Mouse (Mus musculus) limb, embryonic 15.5 days (tissue): ENCODE data around the gene Cdyl. TPM values are rescaled to one million over a fixed set of nuclear protein-coding genes. Genes with fewer than 3 reads are reported as not detected.

ENCODE experiments used
- ATAC-seq: fragments of 200-750 bp; cut with Nextera tagmentation; 2 replicates; pipeline ENCODE4 v1.8.0; 2017; ENCODE audit warnings: low read depth, moderate TSS enrichment; ENCODE audit not compliant: insufficient number of reproducible peaks, low FRiP score, low TSS enrichment
- H3K27ac ChIP-seq: fragments of 300-500 bp; sonication (generic); 2 replicates; pipeline ENCODE4 v1.5.1; 2015; ENCODE audit warnings: moderate library complexity, mild to moderate bottlenecking, inconsistent platforms
- H3K27me3 ChIP-seq: fragments of 300-500 bp; sonication (generic); 2 replicates; pipeline ENCODE4 v1.6.1; 2015; ENCODE audit warnings: inconsistent platforms
- H3K36me3 ChIP-seq: fragments of 300-500 bp; sonication (generic); 2 replicates; pipeline ENCODE4 v1.6.1; 2015; ENCODE audit warnings: inconsistent platforms
- H3K4me1 ChIP-seq: fragments of 300-500 bp; sonication (generic); 2 replicates; pipeline ENCODE4 v1.6.1; 2015; ENCODE audit warnings: inconsistent platforms
- H3K4me2 ChIP-seq: fragments of 300-500 bp; sonication (generic); 2 replicates; pipeline ENCODE4 v1.6.1; 2015; ENCODE audit warnings: mild to moderate bottlenecking, inconsistent platforms
- H3K4me3 ChIP-seq: fragments of 300-500 bp; sonication (generic); 2 replicates; pipeline ENCODE4 v1.5.1; 2015; ENCODE audit warnings: mild to moderate bottlenecking, inconsistent platforms
- H3K9ac ChIP-seq: fragments of 300-500 bp; sonication (generic); 2 replicates; pipeline ENCODE4 v1.6.1; 2015; ENCODE audit warnings: inconsistent platforms
- H3K9me3 ChIP-seq: fragments of 300-500 bp; sonication (generic); 2 replicates; pipeline ENCODE4 v1.6.1; 2016; ENCODE audit warnings: inconsistent platforms
- WGBS: fragments of 180-500 bp; shearing (Covaris S2); methylation state at CpG from one replicate; pipeline ENCODE4 v1.1.7; 2015; 5-methylcytosine and 5-hydroxymethylcytosine counted together
- polyA plus RNA-seq: library from polyadenylated mRNA; unstranded; fragments of >200 nt; fragmentation: Nextera tagmentation; extraction: Ambion mirVana; gene quantifications from 2 replicates; pipeline ENCODE4 v1.2.1, GENCODE M21; 2015

Gene Cdyl
- polyA plus RNA-seq, 1 experiment from 2014 or later, result 16.6 TPM

DNA sequence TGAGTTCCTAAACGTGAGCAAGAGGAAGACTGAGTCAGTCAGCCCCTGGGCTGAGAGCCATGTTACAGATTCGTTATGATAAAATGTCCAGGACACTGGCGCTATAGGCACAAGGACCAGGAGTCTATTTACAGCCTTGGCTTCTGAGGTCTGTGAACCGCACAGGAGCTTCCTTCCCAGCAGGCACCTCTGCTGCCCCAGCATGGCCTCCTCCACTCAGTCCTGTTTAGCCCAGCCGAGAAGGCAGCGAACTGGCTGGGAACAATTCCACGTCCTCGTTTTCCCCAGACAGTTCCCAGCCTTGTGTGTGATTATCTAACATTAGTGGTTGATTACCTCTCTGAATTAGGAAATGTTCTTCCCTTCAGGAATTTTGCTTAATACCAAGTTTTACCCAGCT lies 201.3 kb downstream of the Cdyl start:
- no peak overlapping the region for H3K4me2 ChIP-seq
- H3K9me3 ChIP-seq, result no peaks in the 10 kb centered on the region
- peaks cover 46% of the 10 kb centered on the region for H3K36me3 ChIP-seq
- no peak for ATAC-seq
- no peaks in the 10 kb centered on the region for H3K4me1 ChIP-seq
- H3K27me3 ChIP-seq, result no peaks in the 10 kb centered on the region
- 60% methylated on average over 8 of the region's 8 CpGs for WGBS
- H3K27ac ChIP-seq, result no peak overlapping the region
- no peak overlapping the region for H3K9ac ChIP-seq
- H3K4me3 ChIP-seq, result no peak overlapping the region

- 88% methylated on average over 8 of the region's 8 CpGs for WGBS
- ATAC-seq, result no peak
- no peaks in the 10 kb centered on the region for H3K27me3 ChIP-seq
- no peak overlapping the region for H3K9ac ChIP-seq
- H3K4me2 ChIP-seq, result no peak overlapping the region
- peaks cover 19% of the 10 kb centered on the region; the same call in 1 of the 2 replicates for H3K36me3 ChIP-seq
- H3K4me3 ChIP-seq, result no peak overlapping the region
- no peaks in the 10 kb centered on the region for H3K4me1 ChIP-seq
- no peaks in the 10 kb centered on the region for H3K9me3 ChIP-seq
- no peak overlapping the region for H3K27ac ChIP-seq
Observed at GRCm38 (mm10) chr13:35870659-35871058, 211.0 kb downstream of the Cdyl start.

GRCm38 (mm10) chr13:35871107-35871506 lies 211.5 kb downstream of the Cdyl start:
- H3K27ac ChIP-seq, result no peak overlapping the region
- no peak overlapping the region for H3K9ac ChIP-seq
- H3K9me3 ChIP-seq, result no peaks in the 10 kb centered on the region
- H3K4me1 ChIP-seq, result no peaks in the 10 kb centered on the region
- peaks cover 14% of the 10 kb centered on the region; the same call in 1 of the 2 replicates for H3K36me3 ChIP-seq
- ATAC-seq, result no peak
- WGBS, result 55% methylated on average over 3 of the region's 3 CpGs
- no peak overlapping the region for H3K4me3 ChIP-seq
- no peak overlapping the region for H3K4me2 ChIP-seq
- H3K27me3 ChIP-seq, result no peaks in the 10 kb centered on the region

DNA sequence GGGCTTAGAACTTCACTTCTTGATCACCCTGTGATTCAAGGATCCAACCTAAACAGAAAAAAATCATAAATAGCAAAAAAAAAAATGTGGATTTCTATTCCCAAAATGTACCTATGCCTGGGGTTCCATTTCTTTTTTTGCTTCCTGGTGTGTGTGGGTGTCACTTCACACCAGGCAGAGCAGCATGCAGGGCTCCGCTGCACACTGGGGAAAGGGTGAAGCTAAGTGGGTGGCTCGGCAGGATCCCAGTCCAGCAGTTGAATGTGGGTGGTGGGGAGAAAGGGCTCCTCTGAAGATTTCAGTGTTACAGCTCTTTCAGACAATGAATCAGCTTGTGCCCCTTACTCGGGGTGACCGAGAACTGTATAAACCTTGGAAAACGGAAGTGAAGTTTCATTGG lies 215.8 kb downstream of the Cdyl start:
- Histone ChIP-seq H3K4me2 (no peak overlapping the region), H3K9ac (no peak overlapping the region), H3K27ac (no peak overlapping the region), H3K4me1 (peaks cover 3% of the 10 kb centered on the region), H3K9me3 (no peaks in the 10 kb centered on the region), H3K4me3 (no peak overlapping the region), H3K36me3 (0 out of 2 replicates have a peak, but pooled peaks cover 6% of the 10 kb centered on the region), H3K27me3 (no peaks in the 10 kb centered on the region)
- WGBS, result 84% methylated on average over 5 of the region's 5 CpGs
- ATAC-seq, result no peak

- WGBS, result 25% methylated on average over 1 of the region's 1 CpGs
- Histone ChIP-seq H3K36me3 (0 out of 2 replicates have a peak, but pooled peaks cover 3% of the 10 kb centered on the region), H3K4me1 (peaks cover 3% of the 10 kb centered on the region), H3K9me3 (no peaks in the 10 kb centered on the region), H3K9ac (no peak overlapping the region), H3K4me3 (no peak overlapping the region), H3K4me2 (no peak overlapping the region), H3K27me3 (no peaks in the 10 kb centered on the region), H3K27ac (peak overlapping the region; percentile 59)
- 0 out of 2 replicates have a peak, but pooled peaks have one; percentile 32 for ATAC-seq
Observed at GRCm38 (mm10) chr13:35878282-35878681, 218.6 kb downstream of the Cdyl start.

DNA sequence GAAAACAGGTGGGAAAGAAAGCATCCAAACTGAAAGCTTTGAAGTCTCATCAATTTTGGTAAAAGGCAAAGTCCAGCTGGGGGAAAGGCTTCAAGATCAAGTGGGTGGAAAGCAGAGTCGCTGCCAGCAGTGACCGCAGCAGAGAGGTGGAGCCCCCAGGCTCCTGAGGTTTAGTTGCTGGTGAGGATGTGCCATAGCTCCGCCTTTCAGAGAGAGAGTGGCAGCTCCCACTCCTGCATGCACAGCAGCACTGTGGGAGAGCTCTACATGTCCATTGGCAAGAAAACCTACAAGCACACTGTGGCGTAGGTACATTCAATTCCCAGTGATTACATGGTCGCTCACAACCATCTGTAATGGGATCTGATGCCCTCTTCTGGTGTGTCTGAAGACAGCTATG lies 219.4 kb downstream of the Cdyl start:
- H3K4me1 ChIP-seq, result peaks cover 3% of the 10 kb centered on the region
- 53% methylated on average over 5 of the region's 5 CpGs for WGBS
- 0 out of 2 replicates have a peak, but pooled peaks cover 3% of the 10 kb centered on the region for H3K36me3 ChIP-seq
- no peak overlapping the region for H3K27ac ChIP-seq
- no peaks in the 10 kb centered on the region for H3K9me3 ChIP-seq
- no peak overlapping the region for H3K4me3 ChIP-seq
- no peak for ATAC-seq
- H3K9ac ChIP-seq, result no peak overlapping the region
- H3K27me3 ChIP-seq, result no peaks in the 10 kb centered on the region
- H3K4me2 ChIP-seq, result no peak overlapping the region

DNA sequence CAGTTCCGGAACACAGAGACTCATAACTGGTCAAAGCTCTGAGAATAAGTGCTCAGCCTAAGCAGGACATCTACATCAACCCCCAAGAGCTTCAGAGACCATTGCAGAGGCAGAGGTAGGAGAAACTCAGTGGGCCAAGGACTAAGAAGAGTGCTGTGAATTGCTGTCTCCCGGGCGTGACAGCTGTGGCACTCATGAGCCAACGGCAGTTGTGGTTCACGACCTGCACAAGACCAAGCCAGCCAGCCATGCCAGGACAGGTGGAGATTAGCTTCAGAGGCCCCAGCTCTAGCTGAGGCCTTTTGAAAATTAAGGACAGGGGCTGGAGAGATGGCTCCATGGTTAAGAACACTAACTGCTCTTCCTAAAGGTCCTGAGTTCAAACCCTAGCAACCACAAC lies 219.9 kb downstream of the Cdyl start:
- 84% methylated on average over 5 of the region's 5 CpGs for WGBS
- no peak for ATAC-seq

GRCm38 (mm10) chr13:35880555-35881046 lies 221.0 kb downstream of the Cdyl start:
- WGBS, result 70% methylated on average over 6 of the region's 6 CpGs
- Histone ChIP-seq H3K36me3 (no peaks in the 10 kb centered on the region), H3K9ac (no peak overlapping the region), H3K9me3 (no peaks in the 10 kb centered on the region), H3K27me3 (no peaks in the 10 kb centered on the region), H3K27ac (no peak overlapping the region), H3K4me2 (no peak overlapping the region), H3K4me1 (peaks cover 11% of the 10 kb centered on the region), H3K4me3 (no peak overlapping the region)
- no peak for ATAC-seq

More for the DNA sequence above, 219.9 kb downstream of the Cdyl start:
- Histone ChIP-seq H3K27me3 (no peaks in the 10 kb centered on the region), H3K9me3 (no peaks in the 10 kb centered on the region), H3K27ac (no peak overlapping the region), H3K4me3 (no peak overlapping the region), H3K4me2 (no peak overlapping the region), H3K9ac (no peak overlapping the region), H3K4me1 (peaks cover 6% of the 10 kb centered on the region), H3K36me3 (0 out of 2 replicates have a peak, but pooled peaks cover under 1% of the 10 kb centered on the region)

- no peak for ATAC-seq
Observed at GRCm38 (mm10) chr13:35886121-35886725, 226.6 kb downstream of the Cdyl start.

GRCm38 (mm10) chr13:35892866-35893265 lies 233.2 kb downstream of the Cdyl start:
- Histone ChIP-seq H3K36me3 (peaks cover 16% of the 10 kb centered on the region), H3K27me3 (no peaks in the 10 kb centered on the region), H3K4me1 (no peaks in the 10 kb centered on the region), H3K27ac (no peak overlapping the region), H3K4me2 (no peak overlapping the region), H3K4me3 (no peak overlapping the region), H3K9me3 (no peaks in the 10 kb centered on the region), H3K9ac (no peak overlapping the region)
- ATAC-seq, result no peak
- WGBS, result 71% methylated on average over 3 of the region's 3 CpGs

More at GRCm38 (mm10) chr13:35886121-35886725, 226.6 kb downstream of the Cdyl start:
- no peaks in the 10 kb centered on the region for H3K9me3 ChIP-seq
- no peak overlapping the region for H3K4me2 ChIP-seq
- no peak overlapping the region for H3K4me3 ChIP-seq
- H3K27me3 ChIP-seq, result no peaks in the 10 kb centered on the region
- no peak overlapping the region for H3K9ac ChIP-seq
- WGBS, result 26% methylated on average over 15 of the region's 15 CpGs
- no peak overlapping the region for H3K27ac ChIP-seq
- H3K36me3 ChIP-seq, result no peaks in the 10 kb centered on the region
- H3K4me1 ChIP-seq, result peaks cover 14% of the 10 kb centered on the region

GRCm38 (mm10) chr13:35905378-35905777 lies 245.7 kb downstream of the Cdyl start:
- Histone ChIP-seq H3K4me2 (peak overlapping the region; percentile 65), H3K9me3 (no peaks in the 10 kb centered on the region), H3K4me3 (peak overlapping the region; percentile 72), H3K4me1 (0 out of 2 replicates have a peak, but pooled peaks cover 3% of the 10 kb centered on the region), H3K36me3 (0 out of 2 replicates have a peak, but pooled peaks cover 6% of the 10 kb centered on the region), H3K9ac (peak overlapping the region; percentile 35; the same call in 1 of the 2 replicates), H3K27me3 (no peaks in the 10 kb centered on the region), H3K27ac (no peak overlapping the region)
- 2% methylated on average over 13 of the region's 13 CpGs for WGBS
- no peak for ATAC-seq

GRCm38 (mm10) chr13:35905879-35906481 lies 246.3 kb downstream of the Cdyl start, which contains the start of gene Rpp40:
TSS of gene Rpp40 (minus strand) at chr13:35906359.
- Histone ChIP-seq H3K4me3 (peak within 1 kb of the TSS; percentile 72), H3K9me3 (no peaks in the 10 kb centered on the region), H3K9ac (peak within 1 kb of the TSS; percentile 35; the same call in 1 of the 2 replicates), H3K36me3 (0 out of 2 replicates have a peak, but pooled peaks cover 5% of the 10 kb centered on the region), H3K27me3 (no peaks in the 10 kb centered on the region), H3K27ac (no peak within 1 kb of the TSS), H3K4me2 (peak within 1 kb of the TSS; percentile 65), H3K4me1 (0 out of 2 replicates have a peak, but pooled peaks cover 3% of the 10 kb centered on the region)
- under 1% methylated on average over 31 of the region's 35 CpGs for WGBS
- peak; percentile 100 for ATAC-seq
